Mouse (Mus musculus) erythroblast, embryonic 14.5 days (primary cell): ENCODE measurements at regions not wholly inside any gene's neighbourhood (a gene's known extent, or its start where the extent isn't known, plus 50 kb on each side); places are given as distances from the start of the nearest gene placed in this dataset.

ENCODE experiments used
- H3K27me3 ChIP-seq: 2 replicates; pipeline ENCODE4 v1.6.1; 2012; ENCODE audit warnings: inconsistent platforms; ENCODE audit not compliant: control insufficient read depth
- H3K36me3 ChIP-seq: 2 replicates; pipeline ENCODE4 v1.6.1; 2012; ENCODE audit warnings: mild to moderate bottlenecking, inconsistent platforms; ENCODE audit not compliant: control insufficient read depth
- H3K4me1 ChIP-seq: 2 replicates; pipeline ENCODE4 v1.6.1; 2012; ENCODE audit warnings: inconsistent platforms; ENCODE audit not compliant: control insufficient read depth
- H3K4me3 ChIP-seq: replicated peaks from 2 replicates; pipeline ENCODE3; 2012; ENCODE audit warnings: moderate library complexity, mild to moderate bottlenecking, inconsistent platforms
- H3K9me3 ChIP-seq: 2 replicates; pipeline ENCODE4 v1.6.1; 2012; ENCODE audit warnings: low read length, inconsistent platforms, mixed read lengths; ENCODE audit not compliant: control insufficient read depth
- GATA1 ChIP-seq: IDR thresholded peaks from 2 replicates; pipeline ENCODE4 v1.6.1; 2012; ENCODE audit warnings: low read length, inconsistent platforms, mixed read lengths
- TAL1 ChIP-seq: IDR thresholded peaks from 3 replicates; pipeline ENCODE4 v1.6.1; 2012; ENCODE audit warnings: low read length, inconsistent platforms, mixed read lengths

DNA sequence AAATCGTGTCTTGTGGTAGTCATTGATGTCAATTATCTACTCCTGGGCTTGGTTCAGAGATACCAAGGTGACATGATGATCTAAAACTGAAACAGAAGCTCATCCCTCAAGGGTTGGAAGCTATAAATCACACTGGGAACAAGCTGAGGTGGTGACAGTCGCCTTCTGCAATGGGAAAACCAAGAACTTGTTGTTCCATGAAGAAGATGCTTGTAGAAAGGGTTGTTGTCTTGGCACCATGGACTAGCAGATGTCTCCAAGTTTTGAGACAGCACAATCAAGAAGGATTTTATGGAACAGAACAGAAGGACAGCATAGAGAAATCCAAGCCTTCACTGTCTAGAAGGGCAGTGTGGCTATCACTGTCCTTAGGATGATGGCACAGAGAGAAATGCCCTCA is 2005.4 kb upstream of the Lrrc6 start:
- H3K36me3 ChIP-seq = no peaks in the 10 kb centered on the region
- no peak for TF ChIP-seq TAL1
- no peak for TF ChIP-seq GATA1
- H3K4me3 ChIP-seq = no peak overlapping the region
- H3K27me3 ChIP-seq = no peaks in the 10 kb centered on the region
- no peaks in the 10 kb centered on the region for H3K4me1 ChIP-seq
- H3K9me3 ChIP-seq = no peaks in the 10 kb centered on the region; the same call in none of the 2 replicates

GRCm38 (mm10) chr15:68496438-68496837 is 1995.7 kb upstream of the Lrrc6 start:
- H3K4me3 ChIP-seq = no peak overlapping the region
- H3K36me3 ChIP-seq = no peaks in the 10 kb centered on the region
- no peaks in the 10 kb centered on the region for H3K27me3 ChIP-seq
- H3K4me1 ChIP-seq = no peaks in the 10 kb centered on the region
- TF ChIP-seq GATA1 = no peak
- TF ChIP-seq TAL1 = no peak
- peaks cover 2% of the 10 kb centered on the region; the same call in 1 of the 2 replicates for H3K9me3 ChIP-seq

GRCm38 (mm10) chr15:68484789-68485188 is 1984.1 kb upstream of the Lrrc6 start:
- Histone ChIP-seq H3K27me3 (no peaks in the 10 kb centered on the region), H3K9me3 (no peaks in the 10 kb centered on the region), H3K36me3 (no peaks in the 10 kb centered on the region), H3K4me3 (no peak overlapping the region), H3K4me1 (no peaks in the 10 kb centered on the region)
- TF ChIP-seq GATA1 = no peak
- no peak for TF ChIP-seq TAL1

DNA sequence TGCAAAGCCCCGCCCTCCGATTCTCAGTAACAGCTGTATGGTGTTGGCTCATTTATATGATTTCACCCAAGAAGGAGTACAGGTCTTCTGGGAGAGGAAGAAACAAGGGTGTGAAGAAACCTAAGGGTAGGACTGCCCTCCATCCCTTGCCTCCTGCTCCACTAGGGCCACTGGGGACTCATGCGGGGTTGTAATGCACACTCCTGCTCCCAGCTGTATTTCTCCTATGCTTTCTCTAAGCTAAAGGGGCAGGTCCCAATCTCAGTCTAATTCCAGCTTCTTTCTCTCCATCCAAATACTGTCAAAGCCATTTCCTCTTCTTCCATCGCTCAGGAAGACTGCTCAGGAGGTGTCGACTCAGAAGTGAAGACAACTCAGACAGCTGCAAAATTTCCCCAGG is 1977.0 kb upstream of the Lrrc6 start:
- H3K4me1 ChIP-seq = no peaks in the 10 kb centered on the region
- no peak overlapping the region for H3K4me3 ChIP-seq
- TF ChIP-seq TAL1 = no peak
- TF ChIP-seq GATA1 = no peak
- H3K9me3 ChIP-seq = peaks cover 12% of the 10 kb centered on the region
- no peaks in the 10 kb centered on the region for H3K36me3 ChIP-seq
- no peaks in the 10 kb centered on the region for H3K27me3 ChIP-seq

DNA sequence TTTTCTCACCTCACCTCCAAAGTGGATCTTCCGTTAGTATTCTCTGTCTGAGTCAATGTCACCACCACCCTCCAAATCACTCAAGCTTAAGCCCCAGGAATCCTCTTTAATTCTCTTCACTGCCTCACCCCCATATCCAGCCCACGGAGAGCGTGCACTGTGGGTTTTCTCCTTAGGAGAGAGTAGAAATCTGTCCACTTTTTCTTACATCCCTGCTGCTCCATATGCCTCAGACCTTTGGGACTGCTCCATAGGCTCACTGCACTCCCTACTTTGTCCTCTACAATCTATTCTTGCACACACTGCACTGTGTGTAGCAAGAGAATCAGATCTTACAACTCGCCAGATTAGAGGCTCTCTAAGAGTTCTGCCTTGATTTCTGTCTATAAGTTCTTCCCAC is 1971.2 kb upstream of the Lrrc6 start:
- Histone ChIP-seq H3K4me3 (no peak overlapping the region), H3K9me3 (peaks cover 23% of the 10 kb centered on the region), H3K36me3 (no peaks in the 10 kb centered on the region), H3K4me1 (no peaks in the 10 kb centered on the region), H3K27me3 (no peaks in the 10 kb centered on the region)
- no peak for TF ChIP-seq GATA1
- no peak for TF ChIP-seq TAL1

- Histone ChIP-seq H3K4me3 (no peak overlapping the region), H3K9me3 (no peaks in the 10 kb centered on the region), H3K36me3 (no peaks in the 10 kb centered on the region), H3K27me3 (no peaks in the 10 kb centered on the region), H3K4me1 (no peaks in the 10 kb centered on the region)
- no peak for TF ChIP-seq TAL1
- no peak for TF ChIP-seq GATA1
These were observed 1962.1 kb upstream of the Lrrc6 start for GRCm38 (mm10) chr15:68462851-68463250.

DNA sequence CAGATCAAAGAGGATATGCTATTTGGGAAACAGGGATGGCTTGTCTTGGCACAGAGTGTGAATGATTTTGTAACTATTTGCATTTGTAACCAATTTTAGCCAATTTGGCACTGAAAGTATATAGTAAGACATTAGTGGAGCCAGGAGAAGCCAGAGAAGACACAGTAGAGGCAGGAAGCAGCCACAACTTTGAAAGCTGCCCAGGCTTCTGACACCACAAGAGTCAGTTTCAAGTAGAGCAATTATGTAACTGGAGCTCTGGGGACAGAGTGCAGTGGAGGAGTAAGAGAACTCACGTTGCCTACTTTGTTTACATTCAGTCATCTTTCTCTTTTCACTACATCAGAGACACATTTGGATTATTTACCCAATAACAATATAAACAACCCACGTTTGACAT is 1956.5 kb upstream of the Lrrc6 start:
- no peaks in the 10 kb centered on the region for H3K27me3 ChIP-seq

DNA sequence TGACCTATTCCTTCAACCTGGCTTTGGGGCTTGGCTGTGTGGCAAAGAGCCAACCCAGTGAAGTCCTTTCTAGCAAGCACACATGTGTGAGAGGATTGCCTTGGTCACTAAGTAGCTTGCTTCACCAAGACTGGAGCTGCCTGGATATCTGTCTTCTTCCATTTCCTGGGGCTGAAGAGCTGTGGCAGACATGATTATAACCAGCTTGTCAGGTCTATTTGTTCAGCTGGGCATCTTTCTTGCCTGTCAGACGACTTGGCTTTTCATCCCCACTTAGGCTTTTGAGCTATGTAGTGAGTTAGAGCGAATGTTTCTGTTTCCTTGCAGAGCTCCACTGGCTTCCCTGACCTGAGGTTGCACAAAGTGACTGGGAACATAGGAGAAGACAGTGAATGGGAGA is 1951.3 kb upstream of the Lrrc6 start:
- Histone ChIP-seq H3K27me3 (no peaks in the 10 kb centered on the region), H3K9me3 (peaks cover 3% of the 10 kb centered on the region; the same call in 1 of the 2 replicates), H3K36me3 (no peaks in the 10 kb centered on the region), H3K4me1 (no peaks in the 10 kb centered on the region), H3K4me3 (no peak overlapping the region)
- TF ChIP-seq TAL1 (no peak), GATA1 (no peak)

More for the DNA sequence above, 1956.5 kb upstream of the Lrrc6 start:
- Histone ChIP-seq H3K9me3 (peaks cover 3% of the 10 kb centered on the region; the same call in 1 of the 2 replicates), H3K4me3 (no peak overlapping the region), H3K36me3 (no peaks in the 10 kb centered on the region), H3K4me1 (no peaks in the 10 kb centered on the region)
- TF ChIP-seq TAL1 (no peak), GATA1 (no peak)

- Histone ChIP-seq H3K4me3 (no peak overlapping the region), H3K4me1 (no peaks in the 10 kb centered on the region), H3K9me3 (no peaks in the 10 kb centered on the region), H3K36me3 (no peaks in the 10 kb centered on the region), H3K27me3 (no peaks in the 10 kb centered on the region)
- TF ChIP-seq TAL1 (no peak), GATA1 (no peak)
These were observed 1944.6 kb upstream of the Lrrc6 start for GRCm38 (mm10) chr15:68445341-68445740.

DNA sequence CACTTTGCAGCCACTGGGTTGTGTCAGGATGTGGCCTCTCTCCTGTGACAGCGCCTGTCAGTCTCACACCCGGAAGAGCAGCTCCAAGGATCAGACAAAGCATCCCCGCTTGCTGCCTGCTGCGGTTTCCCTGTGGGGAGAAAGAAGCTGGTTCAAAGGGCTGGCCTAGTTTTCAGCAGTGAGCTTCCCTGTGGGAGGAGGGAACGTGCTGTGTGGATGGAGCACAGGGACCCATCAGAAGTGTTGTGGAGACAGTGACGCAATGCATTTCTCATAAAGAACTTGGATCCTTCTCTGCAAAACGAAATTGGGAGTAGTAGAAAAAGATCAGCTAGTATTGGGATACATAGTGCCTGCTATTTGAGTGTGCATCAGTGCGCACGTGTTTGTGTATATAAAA is 1939.9 kb upstream of the Lrrc6 start:
- TF ChIP-seq GATA1 (no peak), TAL1 (no peak)
- Histone ChIP-seq H3K4me1 (no peaks in the 10 kb centered on the region), H3K36me3 (no peaks in the 10 kb centered on the region), H3K27me3 (no peaks in the 10 kb centered on the region), H3K4me3 (no peak overlapping the region), H3K9me3 (no peaks in the 10 kb centered on the region)
